Mouse (Mus musculus): ENCODE results near the gene Arsb. TPM values are rescaled to one million over a fixed set of nuclear protein-coding genes. Genes with fewer than 3 reads are reported as not detected.

Arsb gene
- polyA plus RNA-seq, 1 experiment: 42.1 TPM

GRCm38 (mm10) chr13:93894105-93894504, 122.7 kb downstream of the Arsb start:
- no peak overlapping the region for H3K27ac ChIP-seq (ENCODE audit: insufficient read depth, low read length)
- TF ChIP-seq POLR2A (IDR thresholded peaks at IDR 0.05; ENCODE audit: low read depth, low read length) (no peak), CTCF (IDR thresholded peaks at IDR 0.05; ENCODE audit: borderline replicate concordance, insufficient read depth, low read length) (no peak)
- H3K4me1 ChIP-seq (ENCODE audit: control insufficient read depth, insufficient read depth, low read length): 0 out of 2 replicates have a peak, but pooled peaks cover under 1% of the 10 kb centered on the region
- H3K4me3 ChIP-seq (ENCODE audit: insufficient read depth, low read length): no peak overlapping the region

DNA sequence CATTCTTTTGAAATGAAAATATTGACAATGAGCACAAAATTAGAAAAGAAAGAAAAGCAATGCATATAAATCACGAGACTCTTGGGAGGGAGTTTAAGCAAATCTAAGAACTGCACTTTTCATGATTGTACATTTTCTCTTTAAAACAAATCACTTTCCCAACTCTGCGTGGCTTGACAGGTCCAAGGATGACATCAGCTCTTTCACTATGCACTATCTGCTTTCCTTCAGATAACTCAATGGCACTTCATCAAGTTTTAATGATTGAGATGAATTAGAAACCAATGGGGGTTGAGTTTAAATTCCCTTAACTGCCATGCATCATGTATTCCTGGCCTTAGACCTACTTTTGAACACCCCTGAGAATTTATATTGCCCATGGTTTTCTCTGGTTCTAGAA, 124.0 kb downstream of the Arsb start:
- Histone ChIP-seq H3K4me1 (ENCODE audit: control insufficient read depth, insufficient read depth, low read length) (peaks cover 3% of the 10 kb centered on the region; the same call in 1 of the 2 replicates), H3K4me3 (ENCODE audit: insufficient read depth, low read length) (no peak overlapping the region), H3K27ac (ENCODE audit: insufficient read depth, low read length) (no peak overlapping the region)
- TF ChIP-seq POLR2A (IDR thresholded peaks at IDR 0.05; ENCODE audit: low read depth, low read length) (no peak), CTCF (IDR thresholded peaks at IDR 0.05; ENCODE audit: borderline replicate concordance, insufficient read depth, low read length) (no peak)

GRCm38 (mm10) chr13:93897943-93898826, 126.8 kb downstream of the Arsb start:
- TF ChIP-seq CTCF (IDR thresholded peaks at IDR 0.05; ENCODE audit: borderline replicate concordance, insufficient read depth, low read length) (no peak), POLR2A (IDR thresholded peaks at IDR 0.05; ENCODE audit: low read depth, low read length) (no peak)
- peak overlapping the region; percentile 41 for H3K4me3 ChIP-seq (ENCODE audit: insufficient read depth, low read length)
- peaks cover 3% of the 10 kb centered on the region; the same call in 1 of the 2 replicates for H3K4me1 ChIP-seq (ENCODE audit: control insufficient read depth, insufficient read depth, low read length)
- H3K27ac ChIP-seq (ENCODE audit: insufficient read depth, low read length): peak overlapping the region; percentile 69

- Histone ChIP-seq H3K4me1 (ENCODE audit: control insufficient read depth, insufficient read depth, low read length) (peaks cover 3% of the 10 kb centered on the region; the same call in 1 of the 2 replicates), H3K4me3 (ENCODE audit: insufficient read depth, low read length) (no peak overlapping the region), H3K27ac (ENCODE audit: insufficient read depth, low read length) (no peak overlapping the region)
- TF ChIP-seq POLR2A (IDR thresholded peaks at IDR 0.05; ENCODE audit: low read depth, low read length) (no peak), CTCF (IDR thresholded peaks at IDR 0.05; ENCODE audit: borderline replicate concordance, insufficient read depth, low read length) (no peak)
These were observed 128.2 kb downstream of the Arsb start for GRCm38 (mm10) chr13:93899378-93900256.

DNA sequence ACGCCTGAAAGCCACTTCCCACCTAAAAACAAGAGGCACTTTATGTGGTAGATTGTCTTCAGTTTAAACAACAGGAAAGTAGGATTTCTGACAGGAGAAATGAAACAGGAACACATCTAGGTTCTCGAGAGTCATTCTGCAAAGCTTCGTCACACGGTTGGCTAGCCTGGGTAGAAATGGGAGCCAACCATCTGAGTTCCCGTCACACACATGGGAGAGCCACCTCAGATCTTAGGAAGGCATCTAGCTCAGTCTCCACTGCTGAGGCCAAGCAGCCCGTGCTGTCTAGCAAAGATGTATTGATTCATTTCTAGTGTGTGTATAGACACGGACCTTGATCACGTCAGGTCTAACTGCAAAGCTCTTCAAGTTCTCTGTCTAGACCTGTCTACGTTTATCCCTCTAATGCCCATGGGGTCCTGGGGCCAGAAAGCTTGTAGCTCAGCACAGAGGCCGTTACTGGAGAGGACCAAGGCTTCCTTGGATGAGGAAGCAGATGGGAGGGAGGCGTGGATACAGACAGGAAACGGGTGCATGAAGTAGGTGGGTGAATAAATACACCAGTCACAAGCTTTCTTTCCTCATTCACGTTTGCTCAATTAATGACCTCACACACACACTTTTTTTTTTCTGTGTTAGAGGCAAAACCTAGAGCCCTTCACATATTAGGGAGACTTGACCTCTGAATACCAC, 129.7 kb downstream of the Arsb start:
- H3K4me1 ChIP-seq (ENCODE audit: control insufficient read depth, insufficient read depth, low read length): peaks cover 3% of the 10 kb centered on the region; the same call in 1 of the 2 replicates
- H3K27ac ChIP-seq (ENCODE audit: insufficient read depth, low read length): no peak overlapping the region
- H3K4me3 ChIP-seq (ENCODE audit: insufficient read depth, low read length): no peak overlapping the region
- TF ChIP-seq CTCF (IDR thresholded peaks at IDR 0.05; ENCODE audit: borderline replicate concordance, insufficient read depth, low read length) (no peak), POLR2A (IDR thresholded peaks at IDR 0.05; ENCODE audit: low read depth, low read length) (no peak)

- peaks cover 3% of the 10 kb centered on the region; the same call in 1 of the 2 replicates for H3K4me1 ChIP-seq (ENCODE audit: control insufficient read depth, insufficient read depth, low read length)
- H3K4me3 ChIP-seq (ENCODE audit: insufficient read depth, low read length): no peak overlapping the region
- no peak overlapping the region for H3K27ac ChIP-seq (ENCODE audit: insufficient read depth, low read length)
- TF ChIP-seq CTCF (IDR thresholded peaks at IDR 0.05; ENCODE audit: borderline replicate concordance, insufficient read depth, low read length): no peak
- TF ChIP-seq POLR2A (IDR thresholded peaks at IDR 0.05; ENCODE audit: low read depth, low read length): no peak
These were observed 130.7 kb downstream of the Arsb start for GRCm38 (mm10) chr13:93902126-93902525.

- no peak overlapping the region for H3K4me3 ChIP-seq (ENCODE audit: insufficient read depth, low read length)
- H3K4me1 ChIP-seq (ENCODE audit: control insufficient read depth, insufficient read depth, low read length): no peaks in the 10 kb centered on the region
- TF ChIP-seq CTCF (IDR thresholded peaks at IDR 0.05; ENCODE audit: borderline replicate concordance, insufficient read depth, low read length): no peak
- no peak for TF ChIP-seq POLR2A (IDR thresholded peaks at IDR 0.05; ENCODE audit: low read depth, low read length)
- no peak overlapping the region for H3K27ac ChIP-seq (ENCODE audit: insufficient read depth, low read length)
These were observed 135.3 kb downstream of the Arsb start for GRCm38 (mm10) chr13:93906552-93907245.

- no peak overlapping the region for H3K4me3 ChIP-seq (ENCODE audit: insufficient read depth, low read length)
- no peak overlapping the region for H3K27ac ChIP-seq (ENCODE audit: insufficient read depth, low read length)
- TF ChIP-seq CTCF (IDR thresholded peaks at IDR 0.05; ENCODE audit: borderline replicate concordance, insufficient read depth, low read length) (no peak), POLR2A (IDR thresholded peaks at IDR 0.05; ENCODE audit: low read depth, low read length) (no peak)
- no peaks in the 10 kb centered on the region for H3K4me1 ChIP-seq (ENCODE audit: control insufficient read depth, insufficient read depth, low read length)
These were observed 136.5 kb downstream of the Arsb start for GRCm38 (mm10) chr13:93907971-93908370.
